Mouse (Mus musculus) forebrain, embryonic 15.5 days (tissue): ENCODE results near the gene Cpsf4l. TPM values are rescaled to one million over a fixed set of nuclear protein-coding genes. Genes with fewer than 3 reads are reported as not detected.
A peak's percentile ranks its signal among the peaks of the same experiment; 100 is the strongest.
"Not testable (repeated sequence)": the region's sequence is repeated elsewhere in the genome, so short reads cannot be mapped to it uniquely, and the experiment has no call there.

Experiments used
- ATAC-seq: fragments of 200-750 bp; cut with Nextera tagmentation; replicated peaks from 2 replicates; pipeline ENCODE4 v1.8.0; 2017; ENCODE audit warnings: mild to moderate bottlenecking, moderate TSS enrichment, moderate library complexity
- H3K27ac ChIP-seq: fragments of 300-500 bp; sonication (generic); replicated peaks from 2 replicates; pipeline ENCODE4 v1.5.1; 2015; ENCODE audit warnings: mild to moderate bottlenecking, inconsistent platforms
- H3K27me3 ChIP-seq: fragments of 300-500 bp; sonication (generic); 2 replicates; pipeline ENCODE4 v1.6.1; 2015; ENCODE audit warnings: inconsistent platforms
- H3K36me3 ChIP-seq: fragments of 300-500 bp; sonication (generic); 2 replicates; pipeline ENCODE4 v1.6.1; 2015; ENCODE audit warnings: mild to moderate bottlenecking, inconsistent platforms
- H3K4me1 ChIP-seq: fragments of 300-500 bp; sonication (generic); 2 replicates; pipeline ENCODE4 v1.6.1; 2015; ENCODE audit warnings: inconsistent platforms
- H3K4me2 ChIP-seq: fragments of 300-500 bp; sonication (generic); replicated peaks from 2 replicates; pipeline ENCODE4 v1.6.1; 2015; ENCODE audit warnings: mild to moderate bottlenecking, inconsistent platforms
- H3K4me3 ChIP-seq: fragments of 300-500 bp; sonication (generic); 2 replicates; pipeline ENCODE4 v1.5.1; 2015; ENCODE audit warnings: mild to moderate bottlenecking, inconsistent platforms
- H3K9ac ChIP-seq: fragments of 300-500 bp; sonication (generic); replicated peaks from 2 replicates; pipeline ENCODE4 v1.6.1; 2015; ENCODE audit warnings: mild to moderate bottlenecking, inconsistent platforms
- H3K9me3 ChIP-seq: fragments of 300-500 bp; sonication (generic); 2 replicates; pipeline ENCODE4 v1.6.1; 2016; ENCODE audit warnings: inconsistent platforms
- WGBS: fragments of 180-500 bp; shearing (Covaris S2); methylation state at CpG from one replicate; pipeline ENCODE4 v1.1.7; 2015; ENCODE audit warnings: mixed read lengths; 5-methylcytosine and 5-hydroxymethylcytosine counted together
- polyA plus RNA-seq: library from polyadenylated mRNA; unstranded; fragments of >200 nt; fragmentation: Nextera tagmentation; extraction: Ambion mirVana; gene quantifications from 2 replicates; pipeline ENCODE4 v1.2.1, GENCODE M21; 2015

Cpsf4l gene
- polyA plus RNA-seq, 1 experiment from 2014 or later: 0.38 TPM

- H3K27me3 ChIP-seq: no peaks in the 10 kb centered on the region
- WGBS: 79% methylated on average over 4 of the region's 4 CpGs
- H3K4me1 ChIP-seq: peaks cover 28% of the 10 kb centered on the region
- ATAC-seq: no peak
- H3K9me3 ChIP-seq: no peaks in the 10 kb centered on the region
- H3K4me2 ChIP-seq: no peak overlapping the region
- H3K4me3 ChIP-seq: no peak overlapping the region
- no peak overlapping the region for H3K27ac ChIP-seq
- H3K36me3 ChIP-seq: peaks cover 22% of the 10 kb centered on the region
- H3K9ac ChIP-seq: no peak overlapping the region
Measured at GRCm38 (mm10) chr11:113669711-113670110, 40.1 kb downstream of the Cpsf4l start.

GRCm38 (mm10) chr11:113668857-113669256 lies 41.0 kb downstream of the Cpsf4l start:
- 91% methylated on average over 5 of the region's 5 CpGs for WGBS
- Histone ChIP-seq H3K9ac (no peak overlapping the region), H3K36me3 (peaks cover 26% of the 10 kb centered on the region)

GRCm38 (mm10) chr11:113667704-113668103 lies 42.1 kb downstream of the Cpsf4l start:
- no peak overlapping the region for H3K9ac ChIP-seq
- H3K9me3 ChIP-seq: no peaks in the 10 kb centered on the region
- H3K27me3 ChIP-seq: no peaks in the 10 kb centered on the region
- H3K36me3 ChIP-seq: peaks cover 24% of the 10 kb centered on the region
- ATAC-seq: no peak
- no peak overlapping the region for H3K4me3 ChIP-seq
- H3K4me1 ChIP-seq: peaks cover 19% of the 10 kb centered on the region
- 91% methylated on average over 4 of the region's 4 CpGs for WGBS
- no peak overlapping the region; the same call in 1 of the 2 replicates for H3K27ac ChIP-seq
- H3K4me2 ChIP-seq: no peak overlapping the region

More at GRCm38 (mm10) chr11:113668857-113669256, 41.0 kb downstream of the Cpsf4l start:
- no peaks in the 10 kb centered on the region for H3K27me3 ChIP-seq
- no peaks in the 10 kb centered on the region for H3K9me3 ChIP-seq
- no peak overlapping the region for H3K27ac ChIP-seq
- no peak for ATAC-seq
- no peak overlapping the region for H3K4me2 ChIP-seq
- peaks cover 26% of the 10 kb centered on the region for H3K4me1 ChIP-seq
- no peak overlapping the region for H3K4me3 ChIP-seq

- Histone ChIP-seq H3K9ac (no peak overlapping the region), H3K4me2 (no peak overlapping the region), H3K9me3 (no peaks in the 10 kb centered on the region), H3K4me1 (peaks cover 19% of the 10 kb centered on the region), H3K4me3 (no peak overlapping the region), H3K27me3 (no peaks in the 10 kb centered on the region), H3K27ac (no peak overlapping the region; the same call in 1 of the 2 replicates), H3K36me3 (peaks cover 24% of the 10 kb centered on the region)
- peak; percentile 57; the same call in 1 of the 2 replicates for ATAC-seq
- WGBS: 51% methylated on average over 2 of the region's 2 CpGs
Measured at GRCm38 (mm10) chr11:113667122-113667521, 42.7 kb downstream of the Cpsf4l start.

DNA sequence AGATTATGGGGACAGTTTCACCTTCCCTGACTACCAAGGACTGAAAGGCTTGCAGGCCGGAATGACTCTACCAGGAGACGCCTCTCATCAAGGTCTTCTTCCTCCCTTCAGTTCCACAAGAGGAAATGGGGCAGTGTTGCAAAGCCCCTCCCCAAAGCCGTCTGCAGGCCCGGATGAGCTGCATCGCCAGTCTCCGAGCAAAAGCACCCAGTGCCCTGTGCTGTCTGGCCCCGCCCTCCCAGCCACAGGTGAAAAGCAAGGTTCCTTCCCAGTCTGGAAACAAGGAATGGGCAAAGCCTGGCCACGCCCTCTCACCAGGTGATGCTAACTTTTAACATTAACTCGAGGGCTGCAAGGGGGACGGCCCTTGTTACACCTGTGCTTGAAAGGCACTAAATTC lies 43.2 kb downstream of the Cpsf4l start:
- H3K4me2 ChIP-seq: no peak overlapping the region
- peak overlapping the region; percentile 31; the same call in 1 of the 2 replicates for H3K27ac ChIP-seq
- no peaks in the 10 kb centered on the region for H3K9me3 ChIP-seq
- no peak for ATAC-seq
- H3K27me3 ChIP-seq: no peaks in the 10 kb centered on the region
- no peak overlapping the region for H3K9ac ChIP-seq
- WGBS: 65% methylated on average over 10 of the region's 10 CpGs
- no peak overlapping the region for H3K4me3 ChIP-seq
- peaks cover 19% of the 10 kb centered on the region for H3K4me1 ChIP-seq
- H3K36me3 ChIP-seq: peaks cover 26% of the 10 kb centered on the region

DNA sequence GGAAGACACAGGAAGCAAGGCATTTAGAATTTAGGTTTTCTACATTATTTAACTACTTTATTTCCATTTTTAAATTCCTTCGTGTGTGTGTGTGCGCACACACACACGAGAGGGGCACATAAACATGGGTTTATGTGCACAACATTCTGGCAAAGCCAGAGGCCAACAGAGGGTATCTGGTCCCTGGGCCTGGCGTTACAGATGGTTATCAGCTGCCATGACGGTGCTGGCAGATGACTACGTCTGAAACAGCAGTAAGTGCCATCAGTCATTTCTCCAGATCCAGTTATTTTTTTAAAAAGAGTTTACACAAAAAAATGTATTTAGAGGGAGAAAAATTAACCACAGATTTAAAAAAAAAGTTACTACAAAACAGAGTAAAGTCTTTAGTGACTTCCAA lies 43.6 kb downstream of the Cpsf4l start:
- H3K27ac ChIP-seq: no peak overlapping the region
- no peak overlapping the region for H3K9ac ChIP-seq
- H3K9me3 ChIP-seq: no peaks in the 10 kb centered on the region
- no peak for ATAC-seq
- no peak overlapping the region for H3K4me2 ChIP-seq
- WGBS: 74% methylated on average over 6 of the region's 6 CpGs
- H3K4me3 ChIP-seq: no peak overlapping the region
- H3K4me1 ChIP-seq: peaks cover 19% of the 10 kb centered on the region
- no peaks in the 10 kb centered on the region for H3K27me3 ChIP-seq
- H3K36me3 ChIP-seq: peaks cover 30% of the 10 kb centered on the region

DNA sequence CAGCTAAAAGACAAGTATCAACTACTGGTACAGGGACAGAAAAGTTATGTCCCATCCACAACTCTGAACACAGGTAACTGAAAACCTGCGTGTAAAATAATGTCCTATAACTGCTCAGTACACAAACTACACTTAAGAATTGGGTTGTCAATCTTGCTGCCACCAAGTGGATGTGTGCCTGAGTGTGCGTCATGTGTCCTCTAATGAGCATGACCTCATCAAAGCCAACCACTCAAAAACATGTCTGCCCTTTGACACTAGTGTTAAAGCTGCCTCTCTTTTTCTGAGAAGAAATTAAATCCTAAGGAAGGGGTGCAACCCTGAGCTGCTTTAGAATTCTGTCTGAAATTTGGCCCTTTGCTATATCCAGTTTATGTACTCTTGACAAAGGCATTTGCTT lies 45.5 kb downstream of the Cpsf4l start:
- peaks cover 19% of the 10 kb centered on the region for H3K4me1 ChIP-seq
- H3K9me3 ChIP-seq: no peaks in the 10 kb centered on the region
- H3K27ac ChIP-seq: no peak overlapping the region
- H3K9ac ChIP-seq: no peak overlapping the region
- no peaks in the 10 kb centered on the region for H3K27me3 ChIP-seq
- no peak overlapping the region for H3K4me3 ChIP-seq
- no peak for ATAC-seq
- WGBS: 59% methylated on average over 2 of the region's 2 CpGs
- H3K36me3 ChIP-seq: peaks cover 45% of the 10 kb centered on the region
- no peak overlapping the region for H3K4me2 ChIP-seq

DNA sequence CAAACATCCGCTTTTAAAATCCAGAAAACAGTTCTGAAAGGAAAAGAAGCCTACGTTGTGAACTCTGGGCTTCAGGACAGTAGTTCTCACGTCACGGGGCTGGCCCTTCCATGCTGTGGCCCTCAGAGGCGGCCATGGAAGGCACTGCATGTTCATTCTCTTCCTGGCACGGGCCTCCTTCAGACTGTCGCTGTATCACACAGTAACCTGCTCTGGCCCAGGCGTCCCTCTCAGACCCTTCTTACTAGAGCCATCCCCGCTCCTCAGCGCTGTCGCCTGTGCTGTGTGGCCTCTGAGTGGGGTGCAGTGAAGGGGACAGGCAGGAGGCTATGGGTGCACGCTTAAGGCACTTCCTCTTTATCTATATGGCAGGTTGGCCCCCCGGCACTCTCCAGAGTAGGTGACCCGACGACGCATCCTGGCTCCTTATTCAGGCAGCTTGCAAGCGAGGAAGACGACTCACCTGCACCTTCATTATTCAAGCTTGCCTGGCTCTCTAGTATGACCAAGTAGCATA lies 47.9 kb downstream of the Cpsf4l start:
- WGBS: 94% methylated on average over 18 of the region's 18 CpGs
- H3K9me3 ChIP-seq: no peaks in the 10 kb centered on the region
- H3K4me3 ChIP-seq: no peak overlapping the region
- H3K27me3 ChIP-seq: no peaks in the 10 kb centered on the region
- peaks cover 10% of the 10 kb centered on the region for H3K4me1 ChIP-seq
- H3K4me2 ChIP-seq: no peak overlapping the region
- peaks cover 67% of the 10 kb centered on the region for H3K36me3 ChIP-seq
- no peak overlapping the region for H3K9ac ChIP-seq
- H3K27ac ChIP-seq: no peak overlapping the region
- 0 out of 2 replicates have a peak, but pooled peaks have one; percentile 46 for ATAC-seq

GRCm38 (mm10) chr11:113660940-113661339 lies 48.9 kb downstream of the Cpsf4l start:
- peaks cover 77% of the 10 kb centered on the region for H3K36me3 ChIP-seq
- 87% methylated on average over 11 of the region's 11 CpGs for WGBS
- ATAC-seq: no peak
- H3K4me3 ChIP-seq: no peak overlapping the region
- no peak overlapping the region for H3K9ac ChIP-seq
- H3K4me1 ChIP-seq: peaks cover 12% of the 10 kb centered on the region; the same call in 1 of the 2 replicates
- H3K9me3 ChIP-seq: no peaks in the 10 kb centered on the region
- H3K27me3 ChIP-seq: no peaks in the 10 kb centered on the region
- no peak overlapping the region for H3K4me2 ChIP-seq
- H3K27ac ChIP-seq: no peak overlapping the region

GRCm38 (mm10) chr11:113660213-113660612 lies 49.6 kb downstream of the Cpsf4l start:
- H3K27ac ChIP-seq, ATAC-seq, H3K9ac ChIP-seq, H3K4me3 ChIP-seq, H3K27me3 ChIP-seq, H3K9me3 ChIP-seq, H3K4me2 ChIP-seq: not testable (repeated sequence)
- Histone ChIP-seq H3K36me3 (peaks cover 81% of the 10 kb centered on the region), H3K4me1 (peaks cover 19% of the 10 kb centered on the region; the same call in 1 of the 2 replicates)
- 96% methylated on average over 3 of the region's 3 CpGs for WGBS

DNA sequence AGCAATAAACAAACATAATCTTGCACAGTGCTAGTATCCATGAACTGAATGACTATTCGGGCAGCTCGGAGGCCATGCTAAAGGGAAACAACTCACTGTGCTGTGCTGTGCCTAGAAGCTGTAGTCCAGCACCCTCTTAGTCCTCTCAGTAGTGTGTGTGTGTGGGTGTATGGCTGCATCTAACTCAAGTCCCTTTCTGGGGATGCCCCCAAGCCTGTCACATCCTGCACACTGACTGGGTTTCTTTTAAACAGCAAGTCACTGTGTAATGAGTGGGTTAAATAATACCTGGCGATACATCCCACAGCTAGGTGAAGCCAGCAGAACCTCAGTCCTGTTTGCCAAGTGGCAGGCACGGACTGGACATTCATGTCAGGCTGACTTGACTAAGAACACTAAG lies 51.1 kb downstream of the Cpsf4l start:
- H3K27me3 ChIP-seq: no peaks in the 10 kb centered on the region
- no peak for ATAC-seq
- H3K4me1 ChIP-seq: peaks cover 30% of the 10 kb centered on the region
- 88% methylated on average over 4 of the region's 4 CpGs for WGBS
- no peak overlapping the region for H3K4me2 ChIP-seq
- H3K9ac ChIP-seq: no peak overlapping the region
- H3K36me3 ChIP-seq: peaks cover 88% of the 10 kb centered on the region
- no peak overlapping the region for H3K27ac ChIP-seq
- no peak overlapping the region for H3K4me3 ChIP-seq
- H3K9me3 ChIP-seq: no peaks in the 10 kb centered on the region

DNA sequence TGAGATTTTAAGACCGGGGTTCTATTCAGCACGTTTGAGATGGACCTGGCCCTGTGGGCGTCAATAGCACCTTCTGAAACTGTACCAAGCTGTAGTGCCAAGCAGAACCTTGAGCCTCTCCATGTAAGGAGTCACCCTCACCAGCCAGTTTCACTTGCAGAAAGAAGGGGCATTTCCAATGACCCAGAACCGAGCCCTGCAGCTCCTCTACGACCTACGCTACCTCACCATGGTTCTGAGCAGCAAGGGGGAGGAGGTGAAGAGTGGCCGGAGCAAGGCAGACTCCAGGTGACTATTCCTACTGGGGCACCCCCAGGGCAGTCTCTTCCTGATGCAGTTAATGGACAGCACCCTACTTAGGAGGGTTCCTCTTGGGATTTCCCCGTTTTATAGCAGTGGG lies 51.5 kb downstream of the Cpsf4l start:
- no peaks in the 10 kb centered on the region for H3K27me3 ChIP-seq
- no peak for ATAC-seq
- peaks cover 89% of the 10 kb centered on the region for H3K36me3 ChIP-seq
- no peak overlapping the region for H3K4me3 ChIP-seq
- no peak overlapping the region for H3K4me2 ChIP-seq
- H3K4me1 ChIP-seq: peaks cover 30% of the 10 kb centered on the region
- 87% methylated on average over 8 of the region's 8 CpGs for WGBS
- H3K27ac ChIP-seq: no peak overlapping the region
- H3K9me3 ChIP-seq: no peaks in the 10 kb centered on the region
- H3K9ac ChIP-seq: no peak overlapping the region

DNA sequence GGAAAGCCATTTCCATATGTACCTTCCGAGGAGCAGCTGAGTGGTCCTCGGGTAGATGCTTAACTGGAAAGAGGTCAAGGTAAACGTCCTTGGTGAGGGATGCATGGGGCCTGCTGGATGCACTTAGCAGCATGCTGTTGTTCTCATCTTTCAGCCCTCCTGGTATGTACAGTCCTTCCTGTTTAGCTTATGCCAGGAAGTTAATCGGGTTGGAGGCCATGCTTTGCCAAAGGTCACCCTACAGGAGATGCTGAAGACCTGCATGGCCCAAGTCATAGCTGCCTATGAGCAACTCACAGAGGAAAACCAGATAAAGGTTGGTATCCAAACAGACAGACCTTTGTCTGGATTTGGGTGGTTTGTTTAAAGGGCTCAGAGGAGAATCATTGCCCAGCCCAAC lies 52.6 kb downstream of the Cpsf4l start:
- Histone ChIP-seq H3K4me3 (no peak overlapping the region), H3K36me3 (peaks cover 95% of the 10 kb centered on the region), H3K4me1 (peaks cover 30% of the 10 kb centered on the region), H3K9me3 (no peaks in the 10 kb centered on the region), H3K9ac (no peak overlapping the region), H3K27me3 (no peaks in the 10 kb centered on the region), H3K4me2 (no peak overlapping the region), H3K27ac (0 out of 2 replicates have a peak overlapping the region, but pooled peaks have one; percentile 11)
- ATAC-seq: no peak
- 89% methylated on average over 4 of the region's 4 CpGs for WGBS
